Mouse (Mus musculus): ENCODE measurements around the gene C330021F23Rik. TPM values are rescaled to one million over a fixed set of nuclear protein-coding genes. Genes with fewer than 3 reads are reported as not detected.

The C330021F23Rik gene
- total RNA-seq, 2 experiments from 2014 or later, result 1.1 to 2.2 TPM

Other genes starting within 250 kb of the C330021F23Rik start
- gene A430078G23Rik, start 214.6 kb upstream of the C330021F23Rik start, total RNA-seq (2021), result under 1 TPM; 0.12 to 0.25 TPM
- 10 to 100 TPM; 17.3 to 19.8 TPM for gene Arhgef18, start 175.0 kb upstream of the C330021F23Rik start, total RNA-seq (2021)
- gene Pex11g, start 100.3 kb upstream of the C330021F23Rik start, total RNA-seq (2021), result 1 to 10 TPM; 4.1 to 4.5 TPM
- gene Tex45, start 97.1 kb upstream of the C330021F23Rik start, total RNA-seq (2021), result under 1 TPM in 1 of 2 experiments, not detected in 1; 0.32 TPM
- gene Zfp358, start 74.9 kb upstream of the C330021F23Rik start, total RNA-seq (2021), result 10 to 100 TPM; 24.6 to 26.1 TPM
- gene Mcoln1, start 67.5 kb upstream of the C330021F23Rik start, total RNA-seq (2021), result 10 to 100 TPM; 26.4 to 29.0 TPM
- 10 to 100 TPM; 15.1 to 15.9 TPM for gene Pnpla6, start 52.6 kb upstream of the C330021F23Rik start, total RNA-seq (2021)
- gene Camsap3, start 19.3 kb downstream of the C330021F23Rik start, total RNA-seq (2021), result 1 to 10 TPM; 1.5 to 2.9 TPM
- gene Xab2, start 53.3 kb downstream of the C330021F23Rik start, total RNA-seq (2021), result 10 to 100 TPM; 20.9 to 21.3 TPM
- gene Pet100, start 53.6 kb downstream of the C330021F23Rik start, total RNA-seq (2021), result 10 to 100 TPM; 72.5 to 77.7 TPM
- gene Pcp2, start 57.6 kb downstream of the C330021F23Rik start, total RNA-seq (2021), result not detected
- gene Stxbp2, start 63.0 kb downstream of the C330021F23Rik start, total RNA-seq (2021), result 10 to 100 TPM; 15.4 to 17.3 TPM
- not detected for gene Retn, start 87.8 kb downstream of the C330021F23Rik start, total RNA-seq (2021)
- gene Mcemp1, start 97.8 kb downstream of the C330021F23Rik start, total RNA-seq (2021), result under 1 TPM in 1 of 2 experiments, not detected in 1; 0.23 TPM
- gene Fcor, start 104.4 kb downstream of the C330021F23Rik start, total RNA-seq (2021), result under 1 TPM; 0.81 to 0.86 TPM
- 10 to 100 TPM; 16.8 to 19.8 TPM for gene Trappc5, start 108.3 kb downstream of the C330021F23Rik start, total RNA-seq (2021)
- under 1 TPM in 1 of 2 experiments, not detected in 1; 0.18 TPM for gene Fcer2a, start 126.2 kb downstream of the C330021F23Rik start, total RNA-seq (2021)
- gene Clec4g, start 152.7 kb downstream of the C330021F23Rik start, total RNA-seq (2021), result 1 to 10 TPM in 1 of 2 experiments, under 1 TPM in 1; 0.63 to 1.3 TPM
- not detected for gene Cd209a, start 181.0 kb downstream of the C330021F23Rik start, total RNA-seq (2021)